Mouse (Mus musculus) thymus, postnatal 25 days (tissue): ENCODE measurements around the gene Acbd3.

ENCODE experiments used
- DNase-seq: peaks from one replicate; pipeline ENCODE4 v3.0.0; 2022

The Acbd3 gene

GRCm38 (mm10) chr1:180791821-180792480 is 66.1 kb downstream of the Acbd3 start:
- DNase-seq, result no peak

- DNase-seq, result no peak
Observed at GRCm38 (mm10) chr1:180792814-180793213, 67.0 kb downstream of the Acbd3 start.

GRCm38 (mm10) chr1:180793445-180794117 is 67.7 kb downstream of the Acbd3 start:
- no peak for DNase-seq

- DNase-seq, result no peak
Observed at GRCm38 (mm10) chr1:180794170-180794569, 68.3 kb downstream of the Acbd3 start.

- no peak for DNase-seq
Observed at GRCm38 (mm10) chr1:180798660-180799059, 72.8 kb downstream of the Acbd3 start.

GRCm38 (mm10) chr1:180799253-180799652 is 73.4 kb downstream of the Acbd3 start:
- DNase-seq, result no peak

GRCm38 (mm10) chr1:180800022-180800421 is 74.2 kb downstream of the Acbd3 start:
- DNase-seq, result no peak

GRCm38 (mm10) chr1:180800814-180801213 is 75.0 kb downstream of the Acbd3 start:
- DNase-seq, result no peak

- no peak for DNase-seq
Observed at GRCm38 (mm10) chr1:180801466-180801994, 75.7 kb downstream of the Acbd3 start.
